Mouse (Mus musculus): ENCODE measurements around the gene Gtf2ird1. TPM values are rescaled to one million over a fixed set of nuclear protein-coding genes. Genes with fewer than 3 reads are reported as not detected.

Gtf2ird1 gene
- total RNA-seq (2023; ENCODE audit: inconsistent age): 1.7 to 3.7 TPM (median 1.9 TPM) in 4 replicates

GRCm38 (mm10) chr5:134456503-134456962 is at the start of gene Gtf2ird1:
Gtf2ird1 (minus strand) TSS chr5:134456716.

GRCm38 (mm10) chr5:134314688-134315622 is 141.6 kb downstream of the Gtf2ird1 start, which contains the start of gene Gtf2i:
Gtf2i (minus strand) TSS chr5:134314760.

Other genes starting within 250 kb of the Gtf2ird1 start
- gene Ncf1, start 227.1 kb downstream of the Gtf2ird1 start, total RNA-seq (2023; ENCODE audit: inconsistent age): 247 to 262 TPM (median 252 TPM) in 4 replicates
- gene Gtf2i, start 142.0 kb downstream of the Gtf2ird1 start, total RNA-seq (2023; ENCODE audit: inconsistent age): 75.4 to 85.8 TPM (median 79.9 TPM) in 4 replicates
- 5.7 to 6.5 TPM (median 6.3 TPM) in 4 replicates for gene Clip2, start 95.7 kb upstream of the Gtf2ird1 start, total RNA-seq (2023; ENCODE audit: inconsistent age)
- gene Syna, start 103.5 kb upstream of the Gtf2ird1 start, total RNA-seq (2023; ENCODE audit: inconsistent age): 0.26 to 0.51 TPM (median 0.42 TPM) in 3 of 4 replicates, not detected in the other
- gene Rfc2, start 124.7 kb upstream of the Gtf2ird1 start, total RNA-seq (2023; ENCODE audit: inconsistent age): 121 to 140 TPM (median 131 TPM) in 4 replicates
- gene Lat2, start 158.3 kb upstream of the Gtf2ird1 start, total RNA-seq (2023; ENCODE audit: inconsistent age): 240 to 285 TPM (median 252 TPM) in 4 replicates
- gene Eif4h, start 182.8 kb upstream of the Gtf2ird1 start, total RNA-seq (2023; ENCODE audit: inconsistent age): 267 to 276 TPM (median 274 TPM) in 4 replicates
- 13.5 to 18.0 TPM (median 16.9 TPM) in 4 replicates for gene Limk1, start 231.9 kb upstream of the Gtf2ird1 start, total RNA-seq (2023; ENCODE audit: inconsistent age)